Mouse (Mus musculus): ENCODE measurements at regions not wholly inside any gene's neighbourhood (a gene's known extent, or its start where the extent isn't known, plus 50 kb on each side); places are given as distances from the start of the nearest gene placed in this dataset.

GRCm38 (mm10) chr1:137746129-137746528 is 429.4 kb downstream of the Ptprc start:
- Histone ChIP-seq H3K4me2 (replicated peaks; ENCODE audit: low read depth) (no peak overlapping the region), H3K9ac (ENCODE audit: low read depth, low read length) (no peak overlapping the region), H3K27ac (ENCODE audit: low read depth, low read length) (no peak overlapping the region), H3K36me3 (ENCODE audit: control insufficient read depth, insufficient read depth) (no peaks in the 10 kb centered on the region), H3K4me1 (replicated peaks; ENCODE audit: control insufficient read depth, insufficient read depth, low read length) (no peaks in the 10 kb centered on the region), H3K9me3 (ENCODE audit: control insufficient read depth) (no peaks in the 10 kb centered on the region), H3K27me3 (replicated peaks; ENCODE audit: control insufficient read depth, insufficient read depth, low read length) (no peaks in the 10 kb centered on the region), H3K4me3 (ENCODE audit: low read depth, low read length) (no peak overlapping the region)
- no peak for TF ChIP-seq CTCF (IDR thresholded peaks at IDR 0.05; ENCODE audit: low read depth)
- 47% methylated on average over 2 of the region's 2 CpGs for WGBS
- ATAC-seq, result no peak

GRCm38 (mm10) chr1:137738157-137738851 is 437.2 kb downstream of the Ptprc start:
- Histone ChIP-seq H3K4me1 (replicated peaks; ENCODE audit: control insufficient read depth, insufficient read depth, low read length) (no peaks in the 10 kb centered on the region), H3K9me3 (ENCODE audit: control insufficient read depth) (no peaks in the 10 kb centered on the region), H3K4me3 (ENCODE audit: low read depth, low read length) (no peak overlapping the region), H3K27ac (ENCODE audit: low read depth, low read length) (no peak overlapping the region), H3K9ac (ENCODE audit: low read depth, low read length) (no peak overlapping the region), H3K36me3 (ENCODE audit: control insufficient read depth, insufficient read depth) (no peaks in the 10 kb centered on the region), H3K4me2 (replicated peaks; ENCODE audit: low read depth) (no peak overlapping the region), H3K27me3 (replicated peaks; ENCODE audit: control insufficient read depth, insufficient read depth, low read length) (no peaks in the 10 kb centered on the region)
- no peak for ATAC-seq
- WGBS, result 3% methylated on average over 1 of the region's 1 CpGs
- no peak for TF ChIP-seq CTCF (IDR thresholded peaks at IDR 0.05; ENCODE audit: low read depth)

GRCm38 (mm10) chr1:137703882-137704281 is 471.6 kb downstream of the Ptprc start:
- ATAC-seq, result no peak
- Histone ChIP-seq H3K9ac (ENCODE audit: low read depth, low read length) (no peak overlapping the region), H3K27ac (ENCODE audit: low read depth, low read length) (no peak overlapping the region)

GRCm38 (mm10) chr1:137698876-137699275 is 476.6 kb downstream of the Ptprc start:
- Histone ChIP-seq H3K27me3 (replicated peaks; ENCODE audit: control insufficient read depth, insufficient read depth, low read length) (no peaks in the 10 kb centered on the region), H3K9ac (ENCODE audit: low read depth, low read length) (no peak overlapping the region), H3K36me3 (ENCODE audit: control insufficient read depth, insufficient read depth) (no peaks in the 10 kb centered on the region), H3K4me1 (replicated peaks; ENCODE audit: control insufficient read depth, insufficient read depth, low read length) (no peaks in the 10 kb centered on the region), H3K27ac (ENCODE audit: low read depth, low read length) (no peak overlapping the region), H3K4me3 (ENCODE audit: low read depth, low read length) (no peak overlapping the region), H3K4me2 (replicated peaks; ENCODE audit: low read depth) (no peak overlapping the region), H3K9me3 (ENCODE audit: control insufficient read depth) (no peaks in the 10 kb centered on the region)
- ATAC-seq, result no peak
- no peak for TF ChIP-seq CTCF (IDR thresholded peaks at IDR 0.05; ENCODE audit: low read depth)
- 88% methylated on average over 4 of the region's 4 CpGs for WGBS

More at GRCm38 (mm10) chr1:137703882-137704281, 471.6 kb downstream of the Ptprc start:
- Histone ChIP-seq H3K36me3 (ENCODE audit: control insufficient read depth, insufficient read depth) (no peaks in the 10 kb centered on the region), H3K4me3 (ENCODE audit: low read depth, low read length) (no peak overlapping the region), H3K4me1 (replicated peaks; ENCODE audit: control insufficient read depth, insufficient read depth, low read length) (no peaks in the 10 kb centered on the region), H3K27me3 (replicated peaks; ENCODE audit: control insufficient read depth, insufficient read depth, low read length) (no peaks in the 10 kb centered on the region), H3K9me3 (ENCODE audit: control insufficient read depth) (no peaks in the 10 kb centered on the region), H3K4me2 (replicated peaks; ENCODE audit: low read depth) (no peak overlapping the region)
- TF ChIP-seq CTCF (IDR thresholded peaks at IDR 0.05; ENCODE audit: low read depth), result no peak
- whole genome bisulfite sequencing, result 81% methylated on average over 3 of the region's 3 CpGs

- no peak for TF ChIP-seq CTCF (IDR thresholded peaks at IDR 0.05; ENCODE audit: low read depth)
- H3K36me3 ChIP-seq (ENCODE audit: control insufficient read depth, insufficient read depth), result no peaks in the 10 kb centered on the region
- WGBS, result 82% methylated on average over 5 of the region's 5 CpGs
- H3K9ac ChIP-seq (ENCODE audit: low read depth, low read length), result no peak overlapping the region
- no peaks in the 10 kb centered on the region for H3K4me1 ChIP-seq (replicated peaks; ENCODE audit: control insufficient read depth, insufficient read depth, low read length)
- H3K9me3 ChIP-seq (ENCODE audit: control insufficient read depth), result no peaks in the 10 kb centered on the region
- H3K27ac ChIP-seq (ENCODE audit: low read depth, low read length), result no peak overlapping the region
- no peaks in the 10 kb centered on the region for H3K27me3 ChIP-seq (replicated peaks; ENCODE audit: control insufficient read depth, insufficient read depth, low read length)
- no peak for ATAC-seq
- no peak overlapping the region for H3K4me2 ChIP-seq (replicated peaks; ENCODE audit: low read depth)
- no peak overlapping the region for H3K4me3 ChIP-seq (ENCODE audit: low read depth, low read length)
These were observed 478.2 kb downstream of the Ptprc start for GRCm38 (mm10) chr1:137697289-137697688.

- Histone ChIP-seq H3K9ac (ENCODE audit: low read depth, low read length) (no peak overlapping the region), H3K4me3 (ENCODE audit: low read depth, low read length) (no peak overlapping the region), H3K4me1 (replicated peaks; ENCODE audit: control insufficient read depth, insufficient read depth, low read length) (no peaks in the 10 kb centered on the region), H3K36me3 (ENCODE audit: control insufficient read depth, insufficient read depth) (no peaks in the 10 kb centered on the region), H3K27me3 (replicated peaks; ENCODE audit: control insufficient read depth, insufficient read depth, low read length) (no peaks in the 10 kb centered on the region), H3K27ac (ENCODE audit: low read depth, low read length) (no peak overlapping the region), H3K4me2 (replicated peaks; ENCODE audit: low read depth) (no peak overlapping the region), H3K9me3 (ENCODE audit: control insufficient read depth) (no peaks in the 10 kb centered on the region)
- no peak for TF ChIP-seq CTCF (IDR thresholded peaks at IDR 0.05; ENCODE audit: low read depth)
- 63% methylated on average over 3 of the region's 3 CpGs for WGBS
- ATAC-seq, result no peak
These were observed 478.7 kb downstream of the Ptprc start for GRCm38 (mm10) chr1:137696796-137697195.
